Mouse (Mus musculus): Measurements from ENCODE around the gene Tm9sf1. TPM values are rescaled to one million over a fixed set of nuclear protein-coding genes. Genes with fewer than 3 reads are reported as not detected.

Gene Tm9sf1
- polyA plus RNA-seq, 1 experiment from 2014 or later, result 69.7 TPM

Other genes starting within 250 kb of the Tm9sf1 start
- 76.6 and 77.0 TPM in 2 replicates for gene Dhrs4, start 165.0 kb downstream of the Tm9sf1 start, polyA plus RNA-seq (2016; fragmentation: Nextera tagmentation; extraction: Ambion mirVana)
- 0.91 and 1.8 TPM in 2 replicates for gene Carmil3, start 153.2 kb downstream of the Tm9sf1 start, polyA plus RNA-seq (2016; fragmentation: Nextera tagmentation; extraction: Ambion mirVana)
- gene Cpne6, start 133.4 kb downstream of the Tm9sf1 start, polyA plus RNA-seq (2016; fragmentation: Nextera tagmentation; extraction: Ambion mirVana), result 0.13 TPM in 1 of 2 replicates, not detected in the other
- not detected in 2 replicates for gene Nrl, start 118.8 kb downstream of the Tm9sf1 start, polyA plus RNA-seq (2016; fragmentation: Nextera tagmentation; extraction: Ambion mirVana)
- gene Pck2, start 103.5 kb downstream of the Tm9sf1 start, polyA plus RNA-seq (2016; fragmentation: Nextera tagmentation; extraction: Ambion mirVana), result 35.5 and 37.4 TPM in 2 replicates
- gene Dcaf11, start 83.8 kb downstream of the Tm9sf1 start, polyA plus RNA-seq (2016; fragmentation: Nextera tagmentation; extraction: Ambion mirVana), result 57.1 and 60.3 TPM in 2 replicates
- 1.9 and 2.7 TPM in 2 replicates for gene A730061H03Rik, start 83.4 kb downstream of the Tm9sf1 start, polyA plus RNA-seq (2016; fragmentation: Nextera tagmentation; extraction: Ambion mirVana)
- gene Fitm1, start 68.2 kb downstream of the Tm9sf1 start, polyA plus RNA-seq (2016; fragmentation: Nextera tagmentation; extraction: Ambion mirVana), result 0.63 and 0.75 TPM in 2 replicates
- gene Psme1, start 65.7 kb downstream of the Tm9sf1 start, polyA plus RNA-seq (2016; fragmentation: Nextera tagmentation; extraction: Ambion mirVana), result 108 and 111 TPM in 2 replicates
- 28.7 and 32.9 TPM in 2 replicates for gene Emc9, start 58.5 kb downstream of the Tm9sf1 start, polyA plus RNA-seq (2016; fragmentation: Nextera tagmentation; extraction: Ambion mirVana)
- gene Psme2, start 52.7 kb downstream of the Tm9sf1 start, polyA plus RNA-seq (2016; fragmentation: Nextera tagmentation; extraction: Ambion mirVana), result 221 and 222 TPM in 2 replicates
- gene Rnf31, start 52.1 kb downstream of the Tm9sf1 start, polyA plus RNA-seq (2016; fragmentation: Nextera tagmentation; extraction: Ambion mirVana), result 14.2 and 15.7 TPM in 2 replicates
- 14.4 and 15.3 TPM in 2 replicates for gene Irf9, start 40.2 kb downstream of the Tm9sf1 start, polyA plus RNA-seq (2016; fragmentation: Nextera tagmentation; extraction: Ambion mirVana)
- 1.8 and 3.2 TPM in 2 replicates for gene Rec8, start 25.8 kb downstream of the Tm9sf1 start, polyA plus RNA-seq (2016; fragmentation: Nextera tagmentation; extraction: Ambion mirVana)
- gene Ipo4, start 7.8 kb downstream of the Tm9sf1 start, polyA plus RNA-seq (2016; fragmentation: Nextera tagmentation; extraction: Ambion mirVana), result 46.0 and 48.8 TPM in 2 replicates
- gene Gm49378, start 5.9 kb downstream of the Tm9sf1 start, polyA plus RNA-seq (2016; fragmentation: Nextera tagmentation; extraction: Ambion mirVana), result 1.8 and 2.8 TPM in 2 replicates
- 0.18 and 0.30 TPM in 2 replicates for gene Tssk4, start 6.4 kb upstream of the Tm9sf1 start, polyA plus RNA-seq (2016; fragmentation: Nextera tagmentation; extraction: Ambion mirVana)
- gene Mdp1, start 16.7 kb upstream of the Tm9sf1 start, polyA plus RNA-seq (2016; fragmentation: Nextera tagmentation; extraction: Ambion mirVana), result 27.5 and 28.1 TPM in 2 replicates
- gene Gmpr2, start 28.1 kb upstream of the Tm9sf1 start, polyA plus RNA-seq (2016; fragmentation: Nextera tagmentation; extraction: Ambion mirVana), result 36.8 and 39.1 TPM in 2 replicates
- 322 and 329 TPM in 2 replicates for gene Nedd8, start 28.3 kb upstream of the Tm9sf1 start, polyA plus RNA-seq (2016; fragmentation: Nextera tagmentation; extraction: Ambion mirVana)
- 31.9 and 32.2 TPM in 2 replicates for gene Tinf2, start 38.0 kb upstream of the Tm9sf1 start, polyA plus RNA-seq (2016; fragmentation: Nextera tagmentation; extraction: Ambion mirVana)
- gene Tgm1, start 70.1 kb upstream of the Tm9sf1 start, polyA plus RNA-seq (2016; fragmentation: Nextera tagmentation; extraction: Ambion mirVana), result 1.6 and 2.1 TPM in 2 replicates
- gene Rabggta, start 78.5 kb upstream of the Tm9sf1 start, polyA plus RNA-seq (2016; fragmentation: Nextera tagmentation; extraction: Ambion mirVana), result 18.3 and 18.9 TPM in 2 replicates
- 34.3 and 35.2 TPM in 2 replicates for gene Dhrs1, start 101.9 kb upstream of the Tm9sf1 start, polyA plus RNA-seq (2016; fragmentation: Nextera tagmentation; extraction: Ambion mirVana)
- 56.0 and 59.4 TPM in 2 replicates for gene Nop9, start 101.9 kb upstream of the Tm9sf1 start, polyA plus RNA-seq (2016; fragmentation: Nextera tagmentation; extraction: Ambion mirVana)
- gene Cideb, start 114.7 kb upstream of the Tm9sf1 start, polyA plus RNA-seq (2016; fragmentation: Nextera tagmentation; extraction: Ambion mirVana), result 10.7 and 11.2 TPM in 2 replicates
- gene Ltb4r2, start 117.6 kb upstream of the Tm9sf1 start, polyA plus RNA-seq (2016; fragmentation: Nextera tagmentation; extraction: Ambion mirVana), result 1.3 and 1.8 TPM in 2 replicates
- gene Ltb4r1, start 122.2 kb upstream of the Tm9sf1 start, polyA plus RNA-seq (2016; fragmentation: Nextera tagmentation; extraction: Ambion mirVana), result 3.1 and 3.6 TPM in 2 replicates
- 2.9 and 3.6 TPM in 2 replicates for gene Adcy4, start 140.3 kb upstream of the Tm9sf1 start, polyA plus RNA-seq (2016; fragmentation: Nextera tagmentation; extraction: Ambion mirVana)
- 29.1 and 30.0 TPM in 2 replicates for gene Ripk3, start 145.1 kb upstream of the Tm9sf1 start, polyA plus RNA-seq (2016; fragmentation: Nextera tagmentation; extraction: Ambion mirVana)
- 3.3 and 5.3 TPM in 2 replicates for gene Nfatc4, start 179.3 kb upstream of the Tm9sf1 start, polyA plus RNA-seq (2016; fragmentation: Nextera tagmentation; extraction: Ambion mirVana)
- 7.0 and 8.2 TPM in 2 replicates for gene Nynrin, start 210.2 kb upstream of the Tm9sf1 start, polyA plus RNA-seq (2016; fragmentation: Nextera tagmentation; extraction: Ambion mirVana)
- 0.25 TPM in 2 replicates for gene Cbln3, start 240.6 kb upstream of the Tm9sf1 start, polyA plus RNA-seq (2016; fragmentation: Nextera tagmentation; extraction: Ambion mirVana)
- gene Khnyn, start 241.1 kb upstream of the Tm9sf1 start, polyA plus RNA-seq (2016; fragmentation: Nextera tagmentation; extraction: Ambion mirVana), result 12.8 and 13.0 TPM in 2 replicates

Measured in liver, embryonic 12.5 days (tissue).